Mouse (Mus musculus) stomach, embryonic 15.5 days (tissue): ENCODE measurements around the gene Gm17428. TPM values are rescaled to one million over a fixed set of nuclear protein-coding genes. Genes with fewer than 3 reads are reported as not detected.
"Not testable (repeated sequence)": the region's sequence is repeated elsewhere in the genome, so short reads cannot be mapped to it uniquely, and the experiment has no call there.

ENCODE experiments used
- ATAC-seq: fragments of 200-750 bp; cut with Nextera tagmentation; 2 replicates; pipeline ENCODE4 v1.8.0; 2017; ENCODE audit warnings: low read depth, moderate number of reproducible peaks, moderate TSS enrichment; ENCODE audit not compliant: insufficient read depth, low FRiP score
- H3K27ac ChIP-seq: fragments of 300-500 bp; sonication (generic); 2 replicates; pipeline ENCODE4 v1.5.1; 2015; ENCODE audit warnings: mild to moderate bottlenecking, inconsistent platforms
- H3K27me3 ChIP-seq: fragments of 300-500 bp; sonication (generic); replicated peaks from 2 replicates; pipeline ENCODE4 v1.6.1; 2015; ENCODE audit warnings: inconsistent platforms
- H3K36me3 ChIP-seq: fragments of 300-500 bp; sonication (generic); 2 replicates; pipeline ENCODE4 v1.6.1; 2015; ENCODE audit warnings: inconsistent platforms
- H3K4me1 ChIP-seq: fragments of 300-500 bp; sonication (generic); 2 replicates; pipeline ENCODE4 v1.6.1; 2015; ENCODE audit warnings: inconsistent platforms
- H3K4me2 ChIP-seq: fragments of 300-500 bp; sonication (generic); 2 replicates; pipeline ENCODE4 v1.6.1; 2015; ENCODE audit warnings: mild to moderate bottlenecking, inconsistent platforms
- H3K4me3 ChIP-seq: fragments of 300-500 bp; sonication (generic); replicated peaks from 2 replicates; pipeline ENCODE4 v1.5.1; 2015; ENCODE audit warnings: inconsistent platforms
- H3K9ac ChIP-seq: fragments of 300-500 bp; sonication (generic); 2 replicates; pipeline ENCODE4 v1.6.1; 2015; ENCODE audit warnings: inconsistent platforms
- H3K9me3 ChIP-seq: fragments of 300-500 bp; sonication (generic); 2 replicates; pipeline ENCODE4 v1.6.1; 2016; ENCODE audit warnings: inconsistent platforms
- WGBS: fragments of 180-500 bp; shearing (Covaris S2); methylation state at CpG from one replicate; pipeline ENCODE4 v1.1.7; 2015; 5-methylcytosine and 5-hydroxymethylcytosine counted together
- polyA plus RNA-seq: library from polyadenylated mRNA; unstranded; fragments of >200 nt; fragmentation: Nextera tagmentation; extraction: Ambion mirVana; gene quantifications from 2 replicates; pipeline ENCODE4 v1.2.1, GENCODE M21; 2015

Gene Gm17428
- polyA plus RNA-seq, 1 experiment from 2014 or later: not detected

DNA sequence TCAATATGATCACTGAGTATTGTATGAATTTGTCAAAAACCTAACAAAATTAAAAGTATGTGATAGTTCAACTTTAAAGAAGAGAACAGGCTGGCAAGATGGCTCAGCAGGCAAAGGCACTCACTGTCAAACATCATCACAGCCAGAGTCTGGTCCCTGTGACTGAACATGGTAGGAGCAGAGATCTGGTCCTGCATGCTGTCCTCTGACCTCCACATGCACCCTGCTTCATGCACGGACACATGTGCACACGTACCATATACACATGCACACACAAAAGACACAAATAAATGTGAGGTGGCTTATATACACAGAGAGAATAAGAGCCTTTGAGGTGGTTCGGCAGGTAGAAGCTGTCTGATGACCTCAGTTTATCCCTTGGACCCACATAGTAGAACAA lies 21.3 kb upstream of the Gm17428 start:
- Histone ChIP-seq H3K9me3 (no peaks in the 10 kb centered on the region), H3K36me3 (no peaks in the 10 kb centered on the region), H3K4me2 (no peak overlapping the region), H3K4me1 (no peaks in the 10 kb centered on the region), H3K9ac (no peak overlapping the region), H3K4me3 (no peak overlapping the region), H3K27me3 (no peaks in the 10 kb centered on the region), H3K27ac (no peak overlapping the region)
- WGBS: 77% methylated on average over 3 of the region's 3 CpGs
- no peak for ATAC-seq

DNA sequence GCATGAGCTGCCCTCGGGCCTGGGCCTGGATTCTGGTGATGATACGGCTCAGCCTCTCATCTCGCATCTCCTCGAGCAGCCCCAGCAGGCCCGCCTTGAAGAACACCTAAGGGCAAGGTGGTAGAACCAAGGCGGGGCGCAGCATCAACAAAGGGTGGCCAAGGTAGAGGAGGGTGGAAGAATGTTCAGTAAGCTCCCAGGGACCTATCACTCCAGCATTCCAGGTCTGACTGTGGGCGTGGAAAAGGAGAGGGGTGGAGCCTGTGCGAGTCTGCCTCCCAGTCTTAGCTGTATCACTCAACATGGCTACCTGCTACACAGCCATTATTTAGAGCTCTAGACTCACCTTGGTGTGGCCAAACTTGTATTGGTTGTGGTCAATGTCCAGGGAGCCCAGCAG lies 20.2 kb upstream of the Gm17428 start:
- H3K9me3 ChIP-seq: no peaks in the 10 kb centered on the region
- ATAC-seq: no peak; the same call in 1 of the 2 replicates

DNA sequence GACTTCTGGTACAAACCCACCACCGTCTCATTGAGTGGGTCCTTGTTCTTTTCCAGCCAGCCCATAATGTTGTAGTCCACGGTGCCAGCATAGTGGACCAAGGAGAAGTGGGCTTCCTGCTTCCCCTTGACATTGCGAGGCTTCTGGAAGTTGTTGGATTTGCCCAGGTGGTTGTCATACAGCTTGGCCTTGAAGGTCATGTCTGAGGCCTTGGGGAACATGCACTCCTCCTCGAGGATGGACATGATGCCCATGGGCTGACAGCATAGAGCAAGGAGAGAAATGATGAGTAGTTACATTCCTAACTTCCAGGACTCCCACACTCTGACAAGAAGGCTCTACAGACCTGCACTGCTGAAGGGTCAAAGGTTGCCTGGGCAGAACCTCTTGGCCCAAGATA lies 18.2 kb upstream of the Gm17428 start:
- H3K9ac ChIP-seq: no peak overlapping the region
- H3K36me3 ChIP-seq: no peaks in the 10 kb centered on the region
- no peaks in the 10 kb centered on the region for H3K9me3 ChIP-seq
- H3K4me1 ChIP-seq: no peaks in the 10 kb centered on the region
- no peak for ATAC-seq
- H3K27ac ChIP-seq: no peak overlapping the region
- no peak overlapping the region for H3K4me2 ChIP-seq
- 77% methylated on average over 4 of the region's 4 CpGs for WGBS
- no peaks in the 10 kb centered on the region for H3K27me3 ChIP-seq
- H3K4me3 ChIP-seq: no peak overlapping the region

More for the DNA sequence above, 20.2 kb upstream of the Gm17428 start:
- Histone ChIP-seq H3K27me3 (no peaks in the 10 kb centered on the region), H3K9ac (no peak overlapping the region), H3K27ac (no peak overlapping the region), H3K36me3 (no peaks in the 10 kb centered on the region), H3K4me1 (no peaks in the 10 kb centered on the region), H3K4me3 (no peak overlapping the region), H3K4me2 (no peak overlapping the region)
- 80% methylated on average over 9 of the region's 9 CpGs for WGBS

DNA sequence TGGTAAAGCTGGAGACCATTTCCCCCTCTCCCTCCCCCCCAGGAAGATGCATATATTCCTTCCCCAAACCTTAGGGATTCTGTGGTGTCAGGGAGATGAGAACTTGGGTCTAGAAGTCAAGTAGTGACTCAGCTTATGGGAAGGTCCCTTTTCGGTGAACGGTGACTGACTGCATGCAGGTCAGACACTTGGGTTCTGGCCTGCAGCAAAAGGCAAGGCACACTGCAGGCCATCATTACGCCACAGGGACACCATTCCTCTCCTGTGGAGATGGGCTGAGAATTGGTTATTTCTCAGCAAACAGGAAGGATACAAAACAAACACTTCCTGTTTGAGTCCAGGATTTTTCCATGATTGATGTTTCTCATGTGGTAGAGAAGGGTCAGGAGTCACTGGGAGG lies 17.5 kb upstream of the Gm17428 start:
- 80% methylated on average over 3 of the region's 3 CpGs for WGBS
- Histone ChIP-seq H3K9ac (no peak overlapping the region), H3K4me3 (no peak overlapping the region)

DNA sequence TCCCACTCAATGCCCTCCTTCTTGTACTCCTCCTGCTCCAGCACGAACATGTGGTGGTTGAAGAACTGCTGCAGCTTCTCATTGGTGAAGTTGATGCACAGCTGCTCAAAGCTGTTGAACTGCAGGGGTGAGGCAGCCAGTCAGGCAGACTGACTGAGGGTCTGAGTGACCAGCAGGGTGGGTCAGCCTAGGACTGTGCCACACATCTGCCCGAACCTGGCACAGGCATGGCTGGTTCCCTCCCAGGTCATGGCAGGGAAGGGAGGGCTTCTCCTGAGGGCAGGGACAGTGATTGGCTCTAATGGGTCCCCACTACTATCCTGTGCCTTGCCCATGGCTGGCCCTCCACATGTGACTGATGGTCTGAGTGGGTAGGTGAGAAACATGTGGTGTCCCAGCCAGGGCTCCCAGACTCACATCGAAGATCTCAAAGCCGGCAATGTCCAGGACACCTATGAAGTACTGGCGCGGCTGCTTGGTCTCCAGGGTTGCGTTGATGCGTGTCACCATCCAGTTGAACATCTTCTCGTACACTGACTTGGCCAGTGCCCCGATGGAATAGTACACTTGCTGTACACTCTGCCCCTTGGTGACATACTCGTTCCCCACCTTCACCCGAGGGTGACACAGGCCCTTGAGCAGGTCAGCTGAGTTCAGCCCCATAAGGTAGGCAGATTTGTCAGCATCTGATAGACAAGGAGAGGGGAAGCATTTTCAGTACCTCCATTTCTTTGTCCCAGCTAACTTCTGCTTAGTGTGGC lies 16.7 kb upstream of the Gm17428 start:
- not testable (repeated sequence) for H3K9me3 ChIP-seq, H3K4me2 ChIP-seq, H3K9ac ChIP-seq, H3K36me3 ChIP-seq, ATAC-seq, H3K27me3 ChIP-seq, H3K27ac ChIP-seq, H3K4me3 ChIP-seq, H3K4me1 ChIP-seq
- 87% methylated on average over 12 of the region's 12 CpGs for WGBS

More for the DNA sequence above, 17.5 kb upstream of the Gm17428 start:
- H3K27ac ChIP-seq: no peak overlapping the region
- no peaks in the 10 kb centered on the region for H3K27me3 ChIP-seq
- ATAC-seq: no peak
- H3K4me2 ChIP-seq: no peak overlapping the region
- no peaks in the 10 kb centered on the region for H3K36me3 ChIP-seq
- no peaks in the 10 kb centered on the region for H3K4me1 ChIP-seq
- H3K9me3 ChIP-seq: no peaks in the 10 kb centered on the region

DNA sequence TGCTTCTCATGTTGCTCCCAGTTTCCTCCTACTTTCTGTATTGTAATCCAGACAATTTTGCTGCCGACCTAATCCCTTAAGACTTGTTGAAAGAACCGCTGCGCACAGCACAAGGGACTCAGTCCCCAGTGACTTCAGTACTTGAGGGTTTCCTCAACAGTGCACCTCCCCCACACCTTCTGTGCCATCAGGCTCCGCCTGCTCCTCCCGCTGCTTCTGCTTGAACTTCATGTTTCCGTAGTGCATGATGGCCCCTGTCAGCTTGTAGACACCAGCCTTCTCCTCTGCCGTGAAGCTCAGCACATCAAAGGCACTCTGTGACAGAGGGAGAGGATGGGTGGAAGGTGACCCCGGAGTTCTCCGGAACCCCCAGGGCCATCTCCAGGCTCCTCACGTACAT lies 16.0 kb upstream of the Gm17428 start:
- H3K4me3 ChIP-seq: no peak overlapping the region
- 62% methylated on average over 10 of the region's 10 CpGs for WGBS
- no peak overlapping the region for H3K9ac ChIP-seq
- H3K9me3 ChIP-seq: no peaks in the 10 kb centered on the region
- no peaks in the 10 kb centered on the region for H3K36me3 ChIP-seq
- H3K4me2 ChIP-seq: no peak overlapping the region
- no peaks in the 10 kb centered on the region for H3K27me3 ChIP-seq
- no peak for ATAC-seq
- H3K27ac ChIP-seq: no peak overlapping the region
- no peaks in the 10 kb centered on the region for H3K4me1 ChIP-seq

DNA sequence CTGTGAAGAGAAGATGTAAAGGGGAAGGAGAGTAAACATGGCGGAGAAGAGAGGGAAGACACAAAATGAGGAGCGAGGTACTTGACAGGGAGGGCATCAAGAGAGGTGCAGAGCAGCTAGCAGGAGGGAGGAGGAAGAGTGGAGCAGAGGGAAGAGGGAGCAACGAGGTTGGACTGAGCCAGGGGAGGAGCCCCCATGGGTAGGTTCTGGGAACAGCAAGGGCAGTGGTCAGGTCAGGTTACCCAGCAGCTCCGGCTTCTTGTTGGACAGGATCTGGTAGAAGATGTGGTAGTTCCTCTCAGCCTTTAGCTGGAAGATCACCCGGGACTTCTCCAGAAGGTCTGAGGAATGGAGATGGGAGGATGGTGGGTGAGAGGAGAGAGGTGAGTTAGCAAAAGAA lies 15.2 kb upstream of the Gm17428 start:
- H3K27me3 ChIP-seq: no peaks in the 10 kb centered on the region
- no peaks in the 10 kb centered on the region for H3K9me3 ChIP-seq
- no peak for ATAC-seq
- no peak overlapping the region for H3K4me3 ChIP-seq
- H3K27ac ChIP-seq: no peak overlapping the region
- no peaks in the 10 kb centered on the region for H3K36me3 ChIP-seq
- no peak overlapping the region for H3K4me2 ChIP-seq
- no peaks in the 10 kb centered on the region for H3K4me1 ChIP-seq
- 80% methylated on average over 5 of the region's 5 CpGs for WGBS
- H3K9ac ChIP-seq: no peak overlapping the region

DNA sequence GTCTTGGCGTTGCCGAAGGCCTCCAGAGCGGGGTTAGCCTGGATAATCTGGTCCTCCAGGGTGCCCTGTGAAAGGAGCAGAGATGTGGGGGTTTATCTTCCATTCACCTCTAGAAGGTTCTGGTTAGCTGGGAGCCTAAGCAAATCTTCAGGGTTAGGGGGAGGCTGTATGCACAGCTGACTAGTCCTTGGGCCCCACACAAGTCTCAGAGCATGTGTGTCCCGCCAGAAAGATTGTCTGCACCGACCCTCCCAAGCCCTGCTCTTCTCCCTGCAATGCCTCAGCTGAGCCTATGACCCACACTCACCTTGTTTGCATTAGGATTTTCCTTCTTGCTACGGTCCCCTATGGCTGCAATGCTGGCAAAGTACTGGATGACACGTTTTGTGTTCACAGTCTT lies 14.0 kb upstream of the Gm17428 start:
- no peaks in the 10 kb centered on the region for H3K27me3 ChIP-seq
- no peaks in the 10 kb centered on the region for H3K36me3 ChIP-seq
- ATAC-seq: no peak
- H3K4me2 ChIP-seq: no peak overlapping the region
- H3K27ac ChIP-seq: no peak overlapping the region
- H3K4me3 ChIP-seq: no peak overlapping the region
- WGBS: 79% methylated on average over 7 of the region's 7 CpGs
- no peaks in the 10 kb centered on the region for H3K4me1 ChIP-seq
- H3K9me3 ChIP-seq: no peaks in the 10 kb centered on the region
- H3K9ac ChIP-seq: no peak overlapping the region

DNA sequence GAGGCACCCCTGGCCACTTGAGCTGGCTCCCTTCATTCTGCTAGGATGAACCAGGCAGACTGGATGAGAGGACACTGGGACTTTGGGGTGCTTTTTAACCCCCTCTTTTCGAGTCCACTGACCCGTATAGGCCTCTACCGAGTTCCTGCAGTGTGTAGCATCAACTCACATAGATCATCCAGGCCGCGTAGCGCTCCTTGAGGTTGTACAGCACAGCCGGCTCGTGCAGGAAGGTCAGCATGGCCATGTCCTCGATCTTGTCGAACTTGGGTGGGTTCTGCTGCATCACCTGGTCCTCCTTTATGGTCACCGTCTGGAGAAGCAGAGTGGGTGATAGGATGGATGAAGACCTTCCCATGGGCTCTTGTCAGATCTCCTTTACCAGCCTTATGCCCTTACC lies 13.0 kb upstream of the Gm17428 start:
- Histone ChIP-seq H3K4me2 (no peak overlapping the region), H3K36me3 (no peaks in the 10 kb centered on the region), H3K9me3 (no peaks in the 10 kb centered on the region), H3K27me3 (no peaks in the 10 kb centered on the region), H3K27ac (no peak overlapping the region), H3K4me3 (no peak overlapping the region), H3K4me1 (no peaks in the 10 kb centered on the region), H3K9ac (no peak overlapping the region)
- no peak for ATAC-seq
- 89% methylated on average over 11 of the region's 11 CpGs for WGBS

DNA sequence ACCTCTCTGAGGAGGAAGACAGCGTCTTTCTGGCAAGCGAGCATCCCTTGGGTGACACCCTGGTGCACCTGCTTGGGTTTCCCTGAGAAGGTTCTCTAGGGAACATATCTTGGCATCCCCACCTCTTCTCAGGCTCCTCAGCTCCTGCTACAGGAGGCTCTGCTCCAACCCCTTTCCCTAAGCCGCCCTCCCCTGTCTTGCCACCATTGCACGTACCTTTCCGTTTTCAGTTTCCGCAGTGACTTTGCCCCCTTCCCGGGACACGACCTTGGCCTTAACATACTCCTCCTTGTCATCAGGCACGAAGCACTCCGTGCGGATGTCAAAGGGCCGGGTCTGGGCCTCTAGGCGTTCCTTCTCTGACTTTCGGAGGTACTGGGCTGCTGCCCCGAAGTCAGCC lies 11.7 kb upstream of the Gm17428 start:
- WGBS: 67% methylated on average over 15 of the region's 15 CpGs
- no peaks in the 10 kb centered on the region for H3K9me3 ChIP-seq
- H3K36me3 ChIP-seq: no peaks in the 10 kb centered on the region

DNA sequence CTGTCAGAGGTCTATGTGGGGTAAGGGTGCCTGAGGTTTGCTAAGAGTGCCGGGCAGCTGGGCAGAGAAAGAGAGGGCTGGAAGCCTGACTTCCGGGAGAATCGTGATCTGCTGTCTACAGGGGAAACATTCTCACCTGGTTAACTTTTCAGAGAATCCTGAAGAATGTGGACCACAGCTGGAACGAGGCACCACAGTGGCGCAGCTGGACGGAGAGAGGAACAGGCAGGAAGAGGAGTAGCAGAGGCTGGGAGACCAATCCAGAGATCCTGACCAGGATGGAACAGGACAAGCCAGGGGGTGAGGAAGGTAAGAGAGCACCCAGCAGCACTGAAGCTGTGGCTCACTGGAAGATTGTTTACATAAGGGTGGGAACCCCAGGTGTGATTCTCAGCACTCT lies 11.1 kb upstream of the Gm17428 start:
- Histone ChIP-seq H3K36me3 (no peaks in the 10 kb centered on the region), H3K4me1 (no peaks in the 10 kb centered on the region), H3K27ac (no peak overlapping the region), H3K9me3 (no peaks in the 10 kb centered on the region), H3K9ac (no peak overlapping the region), H3K27me3 (no peaks in the 10 kb centered on the region), H3K4me3 (no peak overlapping the region), H3K4me2 (no peak overlapping the region)
- WGBS: 45% methylated on average over 6 of the region's 6 CpGs
- no peak for ATAC-seq

More for the DNA sequence above, 11.7 kb upstream of the Gm17428 start:
- Histone ChIP-seq H3K27me3 (no peaks in the 10 kb centered on the region), H3K4me1 (no peaks in the 10 kb centered on the region), H3K4me2 (no peak overlapping the region), H3K9ac (no peak overlapping the region), H3K4me3 (no peak overlapping the region), H3K27ac (no peak overlapping the region)
- ATAC-seq: no peak

DNA sequence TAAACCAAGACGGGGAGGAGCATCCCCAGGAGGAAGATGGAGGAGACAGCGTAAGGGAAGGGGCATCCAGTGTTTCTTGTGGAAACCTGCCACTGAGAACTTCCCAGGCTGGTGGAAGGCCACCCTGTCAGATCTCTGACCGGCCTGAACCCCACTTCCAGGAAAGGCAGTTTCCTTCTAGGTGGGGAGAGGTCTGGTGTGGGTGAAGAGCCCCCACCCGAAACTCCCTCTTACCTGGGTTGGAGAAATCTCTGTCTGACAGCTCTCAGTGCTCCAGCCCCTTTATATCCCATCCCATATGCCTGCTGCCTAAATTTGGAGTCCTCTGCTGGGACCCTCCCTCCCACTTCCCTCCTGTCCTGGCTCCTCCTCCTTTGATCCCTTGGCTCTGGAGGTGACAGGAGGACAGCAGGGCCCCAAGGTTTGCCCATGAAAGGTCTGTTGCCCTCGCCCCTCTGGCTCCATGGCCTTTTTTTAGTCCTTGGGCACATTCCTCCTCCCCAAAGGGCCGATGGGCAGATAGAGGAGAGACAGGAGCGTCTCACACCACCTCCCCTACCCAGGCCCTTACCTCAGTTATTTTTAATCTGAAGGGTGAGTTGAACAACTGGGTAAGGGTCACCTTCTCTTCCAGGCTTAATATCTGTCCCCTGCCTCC lies 10.3 kb upstream of the Gm17428 start, which contains the start of gene Myh6:
Gene Myh6 (minus strand): TSS at position 608 of the 658 bp plus-strand sequence.
- Histone ChIP-seq H3K4me2 (no peak within 1 kb of the TSS), H3K4me3 (no peak within 1 kb of the TSS), H3K36me3 (no peaks in the 10 kb centered on the region), H3K9me3 (no peaks in the 10 kb centered on the region), H3K27me3 (no peaks in the 10 kb centered on the region), H3K4me1 (no peaks in the 10 kb centered on the region), H3K9ac (no peak within 1 kb of the TSS), H3K27ac (no peak within 1 kb of the TSS)
- WGBS: 63% methylated on average over 7 of the region's 7 CpGs
- no peak for ATAC-seq
